Mouse (Mus musculus): ENCODE measurements around the gene Cpeb3.
A peak's percentile ranks its signal among the peaks of the same experiment; 100 is the strongest.

The Cpeb3 gene

GRCm38 (mm10) chr19:37031446-37031845 is 177.0 kb downstream of the Cpeb3 start:
- DNase-seq (ENCODE audit: low read depth) = no peak

GRCm38 (mm10) chr19:37029771-37030170 is 178.6 kb downstream of the Cpeb3 start:
- peak; percentile 57 for DNase-seq (ENCODE audit: low read depth)

GRCm38 (mm10) chr19:37026408-37026807 is 182.0 kb downstream of the Cpeb3 start:
- no peak for DNase-seq (ENCODE audit: low read depth)

- DNase-seq (ENCODE audit: low read depth) = peak; percentile 30
Observed at GRCm38 (mm10) chr19:37025839-37026319, 182.5 kb downstream of the Cpeb3 start.

GRCm38 (mm10) chr19:37022146-37022545 is 186.3 kb downstream of the Cpeb3 start:
- DNase-seq (ENCODE audit: low read depth) = no peak

- no peak for DNase-seq (ENCODE audit: low read depth)
Observed at GRCm38 (mm10) chr19:37020951-37021350, 187.4 kb downstream of the Cpeb3 start.

- DNase-seq (ENCODE audit: low read depth) = no peak
Observed at GRCm38 (mm10) chr19:37020531-37020930, 187.9 kb downstream of the Cpeb3 start.

GRCm38 (mm10) chr19:37018931-37019330 is 189.5 kb downstream of the Cpeb3 start:
- no peak for DNase-seq (ENCODE audit: low read depth)

GRCm38 (mm10) chr19:37018411-37018810 is 190.0 kb downstream of the Cpeb3 start:
- DNase-seq (ENCODE audit: low read depth) = no peak

GRCm38 (mm10) chr19:37016890-37017289 is 191.5 kb downstream of the Cpeb3 start:
- no peak for DNase-seq (ENCODE audit: low read depth)

GRCm38 (mm10) chr19:37014173-37014939 is 194.0 kb downstream of the Cpeb3 start:
- no peak for DNase-seq (ENCODE audit: low read depth)

GRCm38 (mm10) chr19:37013461-37013860 is 194.9 kb downstream of the Cpeb3 start:
- no peak for DNase-seq (ENCODE audit: low read depth)

- DNase-seq (ENCODE audit: low read depth) = no peak
Observed at GRCm38 (mm10) chr19:37009878-37010281, 198.5 kb downstream of the Cpeb3 start.

- no peak for DNase-seq (ENCODE audit: low read depth)
Observed at GRCm38 (mm10) chr19:37004557-37004956, 203.8 kb downstream of the Cpeb3 start.
